Comparison of ENCODE assay signal across 21 mouse cellular contexts in the genomic region with DNA sequence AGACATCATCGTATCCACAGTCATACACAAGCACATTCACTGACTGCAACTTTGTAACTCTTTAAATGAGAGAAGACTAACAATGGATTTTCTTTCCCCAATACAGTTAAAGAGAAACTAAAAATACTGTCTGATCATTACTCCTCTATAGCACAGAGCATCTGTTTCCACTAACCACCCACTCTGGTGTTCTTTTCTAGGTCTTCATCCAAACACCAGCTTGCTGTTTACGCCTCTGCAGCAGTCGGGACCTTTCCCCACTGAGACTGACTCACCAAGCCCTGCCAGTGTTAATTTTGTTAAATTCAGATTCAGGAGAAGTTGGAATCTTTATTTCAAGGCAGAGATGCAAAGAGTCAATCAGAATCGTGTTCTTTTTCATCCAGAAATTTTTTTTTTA.
DNase-seq lines count a peak whose midpoint lies in the region; TF ChIP-seq lines count a peak whose summit lies in the region.
"Had no signal": no experiment of that assay in that cellular context is flagged by ENCODE, and none has a peak within 500 bp of the region (broad histone marks: within the 10 kb centered on the region; RNA-seq: fewer than 3 reads in every experiment).

No protein-coding gene starts in this region.

- H3K27ac ChIP-seq in layer of hippocampus, adult 2 months = peak overlapping the region; percentile 79
- H3K27ac ChIP-seq: embryonic facial prominence, embryonic 15.5 days; heart, adult 2 months; heart, embryonic 15.5 days; hindbrain, embryonic 10.5 days; kidney, postnatal 0 days; limb, embryonic 15.5 days; liver, embryonic 15.5 days had no signal

- peak; percentile 65 for DNase-seq in layer of hippocampus, adult 11-12 months (ENCODE audit: low spot score)
- no peak for DNase-seq in layer of hippocampus, postnatal 10 days (ENCODE audit: low spot score in 2 of 2)
- DNase-seq in layer of hippocampus, adult 2 months (ENCODE audit: low spot score in 2 of 2) = peak; percentile 45 to 79
- DNase-seq in left cerebral cortex, adult 9 months (ENCODE audit: low spot score in 2 of 2) = peak; percentile 69 to 79
- DNase-seq in right cerebral cortex, postnatal 36 days (ENCODE audit: low spot score in 2 of 2) = peak; percentile 65 to 67
- no peak for DNase-seq in gastrocnemius, postnatal 4 days (ENCODE audit: low spot score in 2 of 2)
- DNase-seq in cerebellum, postnatal 14 days = no peak
- DNase-seq: adrenal gland, postnatal 36 days; cerebellum, adult 18-20 months; cerebellum, postnatal 36 days; forebrain, postnatal 0 days; gastrocnemius, postnatal 10 days; heart, adult 2 months; kidney, adult 11 months; thymus, postnatal 14 days had no signal

- H3K4me3 ChIP-seq in layer of hippocampus, adult 2 months = no peak overlapping the region
- H3K4me3 ChIP-seq: embryonic facial prominence, embryonic 15.5 days; heart, adult 2 months; heart, embryonic 15.5 days; hindbrain, embryonic 10.5 days; limb, embryonic 15.5 days; liver, embryonic 15.5 days had no signal

- no peak for TF ChIP-seq CTCF in layer of hippocampus, adult 2 months (conservative IDR thresholded peaks at IDR 0.05)

Comparison
In these comparisons a context has a peak if more than half of its experiments do, and no peak if none do; other contexts are left out.
1. DNase-seq: peak in layer of hippocampus, adult 11-12 months (single experiment), layer of hippocampus, adult 2 months (2 of 2), left cerebral cortex, adult 9 months (2 of 2) and right cerebral cortex, postnatal 36 days (2 of 2); none in layer of hippocampus, postnatal 10 days (0 of 2), gastrocnemius, postnatal 4 days (0 of 2) and cerebellum, postnatal 14 days (0 of 2).